Mouse (Mus musculus) limb, embryonic 14.5 days (tissue): ENCODE data around the gene Mslnl. TPM values are rescaled to one million over a fixed set of nuclear protein-coding genes. Genes with fewer than 3 reads are reported as not detected.

Experiments used
- ATAC-seq: fragments of 200-750 bp; cut with Nextera tagmentation; 2 replicates; pipeline ENCODE4 v1.8.0; 2017; ENCODE audit warnings: low read depth, moderate number of reproducible peaks, moderate TSS enrichment; ENCODE audit not compliant: low FRiP score
- DNase-seq: peaks from one replicate; pipeline ENCODE4 v3.0.0-alpha.2; 2015; ENCODE audit warnings: low spot score
- H3K27ac ChIP-seq: fragments of 300-500 bp; sonication (generic); replicated peaks from 2 replicates; pipeline ENCODE4 v1.5.1; 2014; ENCODE audit warnings: low read depth, mild to moderate bottlenecking, low read length, moderate library complexity, mixed read lengths
- H3K27me3 ChIP-seq: fragments of 300-500 bp; sonication (generic); 2 replicates; pipeline ENCODE4 v1.6.1; 2014; ENCODE audit warnings: low read length, mixed read lengths; ENCODE audit not compliant: control insufficient read depth, insufficient read depth
- H3K36me3 ChIP-seq: fragments of 300-500 bp; sonication (generic); 2 replicates; pipeline ENCODE4 v1.6.1; 2014; ENCODE audit warnings: mild to moderate bottlenecking, low read length, moderate library complexity, mixed read lengths; ENCODE audit not compliant: control insufficient read depth, insufficient read depth
- H3K4me1 ChIP-seq: fragments of 300-500 bp; sonication (generic); 2 replicates; pipeline ENCODE4 v1.6.1; 2014; ENCODE audit warnings: antibody characterized with exemption, low read length, mixed read lengths; ENCODE audit not compliant: control insufficient read depth, insufficient read depth
- H3K4me2 ChIP-seq: fragments of 300-500 bp; sonication (generic); replicated peaks from 2 replicates; pipeline ENCODE4 v1.6.1; 2014; ENCODE audit warnings: low read depth, mild to moderate bottlenecking, low read length, moderate library complexity; ENCODE audit not compliant: severe bottlenecking
- H3K4me3 ChIP-seq: fragments of 300-500 bp; sonication (generic); replicated peaks from 2 replicates; pipeline ENCODE4 v1.5.1; 2014; ENCODE audit warnings: low read length
- H3K9ac ChIP-seq: fragments of 300-500 bp; sonication (generic); 2 replicates; pipeline ENCODE4 v1.6.1; 2014; ENCODE audit warnings: mild to moderate bottlenecking, low read depth, low read length, moderate library complexity; ENCODE audit not compliant: severe bottlenecking
- H3K9me3 ChIP-seq: fragments of 300-500 bp; sonication (generic); 2 replicates; pipeline ENCODE4 v1.6.1; 2016; ENCODE audit warnings: low read length; ENCODE audit not compliant: control insufficient read depth
- POLR2A ChIP-seq: fragments of 200-500 bp; IDR thresholded peaks from 2 replicates; pipeline ENCODE4 v1.8.0; 2012; ENCODE audit warnings: inconsistent platforms, mild to moderate bottlenecking, moderate library complexity, borderline replicate concordance; ENCODE audit not compliant: insufficient read depth, insufficient read length; ENCODE audit errors: extremely low read depth
- WGBS: fragments of 180-500 bp; shearing (Covaris S2); extraction: QIAGEN DNeasy Blood & Tissue Kit; methylation state at CpG from one replicate; pipeline ENCODE4 v1.1.7; 2014; 5-methylcytosine and 5-hydroxymethylcytosine counted together
- polyA plus RNA-seq, 2 experiments: library from polyadenylated mRNA; depleted of rRNA in 1 of 2; stranded (reverse) in 1 of 2; unstranded in 1 of 2; fragments of >200 nt; fragmentation: Nextera tagmentation in 1 of 2; extraction: Ambion mirVana in 1 of 2; gene quantifications; 2 replicates each; pipeline versions ENCODE4 v1.2.1 to v1.2.3; 2012 to 2014

Gene Mslnl
- polyA plus RNA-seq, 2 experiments, result 0.10 TPM

DNA sequence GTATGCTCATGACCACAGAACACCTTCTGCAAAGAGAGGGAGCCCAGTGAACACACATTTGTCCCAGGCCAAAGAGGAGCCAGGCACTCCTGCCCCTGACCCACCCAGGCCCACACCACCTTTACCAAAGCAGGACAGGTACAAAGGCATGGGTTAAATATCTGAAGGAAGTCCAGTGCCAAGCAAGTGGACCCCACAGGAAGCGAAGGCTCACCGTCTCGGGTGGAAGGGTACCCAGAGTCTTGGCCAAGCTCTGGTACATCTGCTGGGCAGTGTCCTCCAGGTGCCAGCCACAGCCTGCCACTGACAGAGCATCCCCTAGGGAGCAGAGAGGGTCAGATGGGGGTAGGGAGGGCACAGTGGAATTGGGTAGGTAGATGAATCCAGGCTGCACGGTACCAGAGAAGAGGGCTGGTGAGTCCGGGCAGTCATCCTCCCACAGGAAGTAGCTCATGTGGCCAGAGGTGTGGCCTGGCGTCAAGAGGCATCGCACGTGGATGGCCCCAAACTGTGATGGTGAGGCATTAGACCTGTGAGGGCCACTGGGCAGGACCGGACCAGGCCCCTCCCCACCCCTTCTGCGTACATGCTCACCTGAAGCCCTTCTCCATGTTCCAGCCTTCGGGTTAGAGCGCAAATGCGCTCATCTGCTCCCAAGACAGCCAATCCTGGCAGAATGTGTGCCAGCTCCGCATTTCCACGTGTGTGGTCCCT lies 48.2 kb downstream of the Mslnl start:
- ATAC-seq (no peak), DNase-seq (no peak)
- Histone ChIP-seq H3K27ac (no peak overlapping the region), H3K4me1 (peaks cover 13% of the 10 kb centered on the region), H3K9me3 (no peaks in the 10 kb centered on the region), H3K4me3 (peak overlapping the region; percentile 53), H3K27me3 (no peaks in the 10 kb centered on the region), H3K36me3 (peaks cover 38% of the 10 kb centered on the region), H3K4me2 (peak overlapping the region; percentile 70), H3K9ac (peak overlapping the region; percentile 52; the same call in 1 of the 2 replicates)
- 81% methylated on average over 15 of the region's 15 CpGs for WGBS
- no peak for TF ChIP-seq POLR2A

DNA sequence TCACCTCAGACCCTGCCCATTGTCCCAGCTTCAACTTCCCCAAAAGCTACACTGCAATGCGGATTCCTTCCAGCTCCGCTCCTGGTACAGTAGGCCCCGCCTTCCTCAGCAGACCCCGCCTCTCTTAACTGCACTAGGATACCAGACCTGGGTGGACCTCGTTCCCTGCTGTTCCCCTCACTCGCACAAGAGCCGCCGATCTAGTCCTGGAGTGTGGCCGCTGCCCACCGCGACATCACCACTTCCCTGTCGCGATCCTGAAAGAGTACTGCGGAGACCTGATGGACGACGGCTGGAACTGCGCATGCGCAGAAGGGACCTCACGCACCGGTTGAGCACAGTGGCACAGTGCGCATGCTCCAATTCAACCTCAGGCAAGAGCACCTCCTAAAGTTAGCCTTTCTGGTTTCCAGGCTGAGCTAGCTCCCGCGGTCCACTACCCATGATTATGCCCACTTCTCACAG lies 49.5 kb downstream of the Mslnl start, which contains the start of gene Haghl:
TSS of gene Haghl (minus strand) at position 393 of the 465 bp plus-strand sequence.
- Histone ChIP-seq H3K27ac (peak within 1 kb of the TSS; percentile 59), H3K4me2 (peak within 1 kb of the TSS; percentile 70), H3K9me3 (no peaks in the 10 kb centered on the region), H3K4me3 (peak within 1 kb of the TSS; percentile 53), H3K27me3 (no peaks in the 10 kb centered on the region), H3K36me3 (peaks cover 47% of the 10 kb centered on the region), H3K4me1 (peaks cover 13% of the 10 kb centered on the region), H3K9ac (peak within 1 kb of the TSS; percentile 52)
- 0 out of 2 replicates have a peak, but pooled peaks have one; percentile 41 for TF ChIP-seq POLR2A
- WGBS, result under 1% methylated on average over 23 of the region's 23 CpGs
- DNase-seq, result peak; percentile 96
- ATAC-seq, result peak; percentile 90

DNA sequence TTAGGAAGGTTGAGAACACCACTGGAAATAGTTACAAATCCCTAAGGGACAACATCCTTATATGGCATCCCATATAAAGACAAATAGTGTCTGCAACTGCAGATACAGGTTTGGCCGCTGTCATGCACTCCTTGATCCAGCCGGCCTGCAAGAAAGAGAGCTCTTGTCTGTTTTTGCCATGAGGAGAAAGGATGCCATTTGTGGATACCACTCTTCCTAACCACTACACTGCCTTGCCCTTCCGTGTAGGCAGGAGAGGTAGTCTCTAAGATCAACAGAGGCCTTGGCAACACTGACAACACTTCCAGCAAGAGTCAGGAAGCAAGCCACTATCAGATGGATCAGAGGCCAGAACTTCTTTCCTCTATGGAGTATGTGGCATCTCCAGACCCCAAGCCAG lies 50.4 kb downstream of the Mslnl start, which contains the start of gene Ccdc78:
TSS of gene Ccdc78 (plus strand) at position 301 of the 400 bp plus-strand sequence.
- no peak for TF ChIP-seq POLR2A
- no peak for ATAC-seq
- Histone ChIP-seq H3K36me3 (peaks cover 47% of the 10 kb centered on the region), H3K4me2 (peak within 1 kb of the TSS; percentile 70), H3K27me3 (no peaks in the 10 kb centered on the region), H3K9me3 (no peaks in the 10 kb centered on the region), H3K4me1 (peaks cover 17% of the 10 kb centered on the region), H3K4me3 (peak within 1 kb of the TSS; percentile 53), H3K9ac (peak within 1 kb of the TSS; percentile 52), H3K27ac (peak within 1 kb of the TSS; percentile 59)
- 87% methylated on average over 3 of the region's 3 CpGs for WGBS
- DNase-seq, result no peak

DNA sequence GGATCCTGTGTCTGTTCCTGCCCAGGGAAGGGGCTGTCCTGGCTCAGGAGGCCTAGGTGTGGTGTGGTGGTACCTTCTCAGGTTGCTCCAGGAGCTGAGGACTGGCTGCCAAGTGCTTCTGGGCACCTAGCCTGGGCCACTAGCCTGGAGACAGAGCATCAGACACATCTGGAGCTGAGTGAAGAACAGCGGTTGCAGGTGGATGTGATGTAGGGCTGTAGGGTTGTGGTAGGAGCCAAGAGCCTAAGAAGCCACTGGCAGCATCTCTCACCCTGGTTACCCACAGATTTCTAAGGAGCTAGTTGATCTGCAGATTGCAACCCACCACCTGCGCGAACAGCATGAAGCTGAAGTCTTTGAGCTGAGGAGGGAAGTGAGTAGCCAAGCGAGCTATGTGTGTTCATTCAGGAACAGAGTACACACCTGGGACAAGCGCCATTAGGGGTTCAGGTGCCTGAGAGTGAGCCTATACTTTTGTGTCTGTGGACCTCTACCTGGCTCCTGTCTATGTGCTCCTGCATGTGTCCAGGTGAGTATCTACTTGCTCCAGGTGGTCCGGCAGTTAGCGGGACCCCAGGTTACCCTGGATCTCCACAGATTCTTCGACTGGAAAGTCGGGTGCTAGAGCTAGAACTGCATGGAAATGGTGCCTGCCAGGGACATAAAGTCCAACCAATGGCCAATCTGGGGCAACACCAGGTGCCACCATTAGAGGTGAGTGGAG lies 51.1 kb downstream of the Mslnl start:
- no peak overlapping the region for H3K9ac ChIP-seq
- H3K36me3 ChIP-seq, result peaks cover 40% of the 10 kb centered on the region
- no peak overlapping the region for H3K4me3 ChIP-seq
- no peak for DNase-seq
- no peak for TF ChIP-seq POLR2A
- no peak overlapping the region for H3K4me2 ChIP-seq
- H3K9me3 ChIP-seq, result no peaks in the 10 kb centered on the region
- no peaks in the 10 kb centered on the region for H3K27me3 ChIP-seq
- peaks cover 20% of the 10 kb centered on the region for H3K4me1 ChIP-seq
- no peak for ATAC-seq
- no peak overlapping the region for H3K27ac ChIP-seq
- WGBS, result 94% methylated on average over 9 of the region's 9 CpGs

DNA sequence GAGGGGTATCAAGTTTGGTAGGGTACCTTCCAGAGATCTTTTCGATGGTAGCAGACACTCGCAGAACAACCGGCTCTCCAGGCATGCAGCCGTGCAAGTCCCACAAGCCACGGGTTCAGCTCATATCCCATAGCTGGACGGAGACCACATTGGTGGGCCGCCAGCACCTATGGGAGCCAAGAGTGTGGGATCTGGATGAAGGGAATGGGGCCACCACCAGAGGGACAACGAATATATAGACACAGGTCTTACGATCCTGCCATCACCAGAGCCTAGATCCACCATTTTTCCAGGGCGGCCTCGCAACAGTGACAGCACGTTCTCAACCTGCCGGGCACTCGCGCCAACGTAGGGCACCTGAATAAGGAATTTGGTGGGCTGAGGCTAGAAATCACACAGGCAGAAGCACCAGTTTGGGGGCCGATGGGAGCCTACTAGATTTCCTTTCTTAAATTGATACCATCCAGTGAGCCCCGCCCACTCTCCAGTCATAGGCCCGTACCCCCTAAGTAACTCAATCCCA lies 55.5 kb downstream of the Mslnl start:
- DNase-seq (no peak), ATAC-seq (no peak; the same call in 1 of the 2 replicates)
- H3K4me3 ChIP-seq, result peak overlapping the region; percentile 59
- 21% methylated on average over 19 of the region's 19 CpGs for WGBS
- H3K9me3 ChIP-seq, result no peaks in the 10 kb centered on the region
- H3K4me1 ChIP-seq, result peaks cover 23% of the 10 kb centered on the region
- no peak for TF ChIP-seq POLR2A
- H3K36me3 ChIP-seq, result peaks cover 17% of the 10 kb centered on the region
- H3K4me2 ChIP-seq, result peak overlapping the region; percentile 97
- H3K27ac ChIP-seq, result 0 out of 2 replicates have a peak overlapping the region, but pooled peaks have one; percentile 84
- H3K27me3 ChIP-seq, result no peaks in the 10 kb centered on the region
- peak overlapping the region; percentile 60 for H3K9ac ChIP-seq
